Mouse (Mus musculus) kidney, adult 11 months (tissue): ENCODE results near the gene Mtif2.
"Not testable (repeated sequence)": the region's sequence is repeated elsewhere in the genome, so short reads cannot be mapped to it uniquely, and the experiment has no call there.

Experiments used
- DNase-seq: peaks from one replicate; pipeline ENCODE4 v3.0.0; 2022

Mtif2 gene

GRCm38 (mm10) chr11:29525988-29526794, at the start of gene Mtif2:
Mtif2 (plus strand) TSS chr11:29526408.
- DNase-seq = peak; percentile 79

- no peak for DNase-seq
Measured at GRCm38 (mm10) chr11:29493135-29493534, 33.1 kb upstream of the Mtif2 start.

DNA sequence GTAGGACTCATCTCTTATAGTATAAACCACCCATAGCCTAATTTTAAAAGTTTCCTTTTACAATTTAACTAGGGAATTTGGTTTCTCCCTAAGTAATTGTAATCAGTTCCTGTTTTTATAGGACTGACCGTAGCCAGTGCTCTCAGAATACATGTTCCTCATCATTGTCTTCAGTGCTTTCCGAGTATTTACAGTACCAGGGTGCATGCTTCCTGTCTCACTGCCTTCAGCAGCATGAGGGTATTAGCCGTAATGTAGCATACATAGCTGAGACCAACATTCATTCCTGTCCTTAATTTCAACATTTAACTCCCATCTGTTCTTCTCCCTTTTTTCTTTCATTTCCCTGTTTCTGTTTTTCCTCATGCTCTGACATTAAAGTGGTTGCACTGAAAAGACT, 29.2 kb upstream of the Mtif2 start:
- no peak for DNase-seq

DNA sequence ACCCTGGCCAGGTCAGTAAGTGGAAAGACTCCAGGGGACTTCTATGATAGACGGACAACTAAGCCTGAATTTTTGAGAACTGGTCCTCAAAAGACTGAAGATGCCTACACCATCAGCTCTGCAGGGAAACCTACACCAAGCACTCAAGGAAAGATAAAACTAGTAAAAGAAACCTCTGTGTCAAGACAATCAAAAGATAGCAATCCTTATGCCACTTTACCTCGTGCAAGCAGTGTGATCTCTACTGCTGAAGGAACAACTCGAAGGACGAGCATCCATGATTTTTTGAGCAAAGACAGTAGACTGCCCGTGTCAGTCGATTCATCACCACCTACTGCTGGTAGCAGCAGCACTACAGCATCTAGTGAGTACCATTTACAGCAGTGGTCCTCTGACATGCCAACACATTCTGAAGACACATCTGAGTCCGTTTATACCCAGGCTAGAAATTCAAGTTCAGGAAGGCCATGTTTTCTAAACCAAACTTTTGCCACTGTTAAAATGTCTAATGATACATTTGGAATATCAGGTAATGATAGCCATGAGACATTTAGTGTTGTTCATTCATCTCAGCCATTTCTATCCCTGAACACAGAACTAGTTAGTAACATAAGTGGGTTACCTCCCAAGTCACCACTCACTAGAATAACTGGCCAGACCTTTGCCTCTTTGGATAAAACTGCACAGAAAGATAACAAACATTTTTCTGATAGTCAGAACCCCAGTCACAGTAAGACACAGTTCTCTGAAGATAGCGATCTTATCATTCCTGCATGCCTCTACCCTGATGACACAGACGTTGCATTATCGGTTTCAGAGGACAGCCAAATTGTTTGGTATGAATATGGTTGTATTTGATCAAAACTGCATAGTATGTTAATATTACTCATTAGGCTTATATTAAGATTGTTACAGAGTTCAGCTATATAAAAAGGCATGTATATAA, 22.0 kb upstream of the Mtif2 start:
- no peak for DNase-seq

GRCm38 (mm10) chr11:29504899-29505625, 21.1 kb upstream of the Mtif2 start:
- no peak for DNase-seq

GRCm38 (mm10) chr11:29509421-29509820, 16.8 kb upstream of the Mtif2 start:
- DNase-seq = no peak

DNA sequence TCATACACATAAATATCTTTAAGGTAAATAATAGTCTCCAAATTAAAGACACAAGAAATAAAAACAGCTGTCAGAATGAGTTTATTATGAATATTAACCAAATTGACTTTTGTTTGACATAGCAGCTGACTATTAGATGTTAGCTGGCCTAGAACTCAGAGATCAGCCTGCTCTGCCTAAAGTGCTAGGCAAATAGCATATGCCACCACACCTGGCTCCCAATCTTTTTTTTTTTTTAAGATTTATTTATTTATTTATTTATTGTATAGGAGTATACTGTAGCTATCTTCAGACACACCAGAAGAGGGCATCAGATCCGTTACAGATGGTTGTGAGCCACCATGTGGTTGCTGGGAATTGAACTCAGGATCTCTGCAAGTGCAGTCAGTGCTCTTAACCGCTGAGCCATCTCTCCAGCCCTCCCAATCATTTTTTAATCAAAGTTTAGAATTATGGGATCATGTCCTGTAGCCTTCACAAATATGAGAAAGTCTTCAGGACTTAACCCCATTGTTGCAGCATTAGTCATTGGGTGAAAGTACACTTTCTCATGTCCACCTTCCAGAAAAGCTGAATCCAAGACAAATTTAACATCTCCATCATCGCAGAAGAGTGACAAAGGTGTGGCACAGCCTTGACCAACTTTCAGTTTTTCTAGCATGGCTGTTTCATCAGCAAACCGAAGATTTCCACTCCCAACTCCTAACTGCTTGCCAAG, 13.2 kb upstream of the Mtif2 start:
- DNase-seq = no peak

DNA sequence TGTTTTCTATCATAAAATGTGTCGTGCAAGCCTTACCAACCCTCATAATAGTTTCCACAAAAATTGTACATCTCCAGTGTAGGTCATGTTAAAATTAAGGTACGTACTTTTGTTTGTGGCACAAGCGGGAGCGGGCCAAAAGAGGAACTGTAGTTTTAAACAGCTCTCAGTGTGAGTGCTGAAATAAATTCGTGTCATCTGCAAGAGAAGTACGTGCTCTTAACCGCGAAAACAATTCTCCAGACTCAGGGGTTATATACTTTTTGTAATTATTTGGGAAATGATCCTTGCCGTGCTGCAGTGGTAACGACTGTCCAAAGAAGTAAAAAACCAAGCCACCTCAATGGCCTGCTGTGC, 11.9 kb upstream of the Mtif2 start:
- no peak for DNase-seq

- DNase-seq = peak; percentile 92
Measured at GRCm38 (mm10) chr11:29514682-29515412, 11.4 kb upstream of the Mtif2 start, which contains the start of gene Prorsd1. Prorsd1 (minus strand) TSS chr11:29515033.

DNA sequence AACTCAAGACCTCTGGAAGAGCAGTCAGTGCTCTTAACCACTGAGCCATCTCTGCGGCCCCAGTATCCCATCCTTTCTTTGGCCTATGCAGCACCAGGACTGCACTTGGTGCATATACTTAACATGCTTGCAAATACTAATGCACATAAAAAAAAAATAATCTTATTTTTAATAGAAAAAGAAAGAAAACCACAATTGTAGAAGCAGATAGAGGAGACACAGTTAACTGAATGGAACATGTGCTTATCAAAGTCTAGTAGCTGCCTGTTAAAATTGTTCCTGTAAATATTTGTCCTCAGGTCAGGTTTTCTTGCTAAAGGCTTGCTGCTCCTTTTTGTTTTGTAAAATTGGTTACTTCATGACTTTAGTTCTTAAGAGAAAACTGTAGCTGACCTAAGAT, 12.0 kb downstream of the Mtif2 start:
- DNase-seq = no peak

GRCm38 (mm10) chr11:29544225-29544945, 18.2 kb downstream of the Mtif2 start:
- no peak for DNase-seq

DNA sequence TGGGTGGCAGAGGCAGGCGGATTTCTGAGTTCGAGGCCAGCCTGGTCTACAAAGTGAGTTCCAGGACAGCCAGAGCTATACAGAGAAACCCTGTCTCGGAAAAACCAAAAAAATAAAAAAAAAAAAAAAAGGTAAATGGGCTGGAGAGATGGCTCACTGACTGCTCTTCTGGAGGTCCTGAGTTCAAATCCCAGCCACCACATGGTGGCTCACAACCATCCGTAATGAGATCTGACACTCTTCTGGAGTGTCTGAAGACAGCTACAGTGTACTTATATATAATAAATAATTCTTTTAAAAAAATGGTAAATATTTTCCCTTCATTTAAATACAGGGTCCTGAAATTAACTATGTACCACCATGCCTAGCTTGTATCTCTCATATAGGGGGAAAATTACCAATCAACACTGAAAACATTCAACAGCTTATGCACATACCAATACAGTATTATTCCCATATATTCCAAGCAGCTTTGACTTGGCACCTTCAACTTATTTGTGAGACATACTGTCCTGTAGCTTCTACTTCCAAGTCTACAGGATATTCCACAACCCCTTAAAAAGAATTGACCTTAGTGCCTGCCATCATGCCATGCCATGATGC, 19.0 kb downstream of the Mtif2 start:
- not testable (repeated sequence) for DNase-seq

- not testable (repeated sequence) for DNase-seq
Measured at GRCm38 (mm10) chr11:29546297-29546696, 20.1 kb downstream of the Mtif2 start.

- DNase-seq = no peak
Measured at GRCm38 (mm10) chr11:29546762-29547161, 20.6 kb downstream of the Mtif2 start.

DNA sequence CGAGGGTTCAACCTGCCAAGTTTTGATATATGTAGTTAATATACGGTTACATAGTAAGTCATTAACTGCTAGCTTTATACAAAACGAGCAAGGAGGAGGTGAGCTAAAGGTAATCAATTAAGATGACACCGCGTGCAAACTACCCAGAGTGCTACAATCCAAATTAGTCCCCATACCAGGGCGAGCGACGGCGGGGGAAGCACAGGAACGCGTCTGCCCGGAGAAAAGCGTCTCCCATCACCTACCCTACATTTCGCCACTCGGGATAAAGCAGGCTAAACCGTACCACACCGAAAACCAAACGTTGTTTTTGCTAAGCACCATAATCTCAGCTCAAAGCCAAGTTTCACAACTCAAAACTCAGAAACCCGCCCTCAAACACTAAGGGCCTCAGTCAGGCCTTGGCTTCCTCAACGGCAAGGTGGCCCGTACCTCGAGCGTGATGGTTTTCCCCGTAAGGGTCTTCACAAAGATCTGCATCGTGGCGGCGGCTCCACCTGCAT, 21.1 kb downstream of the Mtif2 start:
- DNase-seq = no peak

- DNase-seq = peak; percentile 91
Measured at GRCm38 (mm10) chr11:29547752-29548503, 21.7 kb downstream of the Mtif2 start, which contains the start of the genes Clhc1 and Rps27a. Clhc1 (plus strand) TSS chr11:29547950. Rps27a (minus strand) TSS chr11:29548109.

DNA sequence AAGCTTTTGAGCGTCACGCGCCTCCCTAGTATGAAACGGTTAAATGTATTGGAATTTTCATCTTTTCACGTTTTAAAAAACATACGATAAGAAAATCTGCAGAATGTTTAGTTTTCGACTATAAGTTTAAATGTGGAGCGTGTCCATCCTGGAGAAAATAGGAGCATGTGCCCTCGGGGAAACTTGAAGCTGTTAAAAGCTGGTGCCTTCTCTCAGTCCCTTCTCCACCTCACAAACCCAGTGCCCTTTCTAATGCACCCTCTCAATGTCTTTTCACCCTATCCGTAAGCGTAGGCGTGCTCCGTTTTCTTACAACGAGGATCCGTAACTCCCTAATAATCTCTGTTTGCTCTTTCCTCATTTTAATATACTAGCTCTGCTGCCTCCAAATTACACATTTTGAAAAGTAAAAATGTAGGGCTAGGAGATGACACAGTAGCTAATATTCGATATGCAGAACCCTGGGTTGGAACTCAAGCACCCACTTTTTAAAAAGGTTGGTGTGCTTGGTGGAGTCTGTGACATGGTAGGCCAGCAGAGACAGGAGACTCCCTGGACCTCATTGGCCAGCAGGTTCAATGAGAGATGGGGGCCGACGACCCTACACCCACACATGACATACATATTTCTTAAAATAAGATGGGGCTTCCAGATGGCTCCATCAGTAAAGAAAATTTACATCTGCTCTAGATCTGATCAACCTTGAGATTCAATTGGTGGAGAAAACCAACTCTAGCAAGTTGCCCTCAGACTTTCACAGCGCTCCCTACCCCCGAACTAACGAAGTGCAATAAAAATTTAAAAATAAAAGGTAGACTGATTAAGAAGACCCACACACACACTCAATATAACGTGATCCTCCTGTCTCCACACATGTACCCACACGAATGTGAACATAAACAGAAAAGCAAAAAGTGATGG, 22.6 kb downstream of the Mtif2 start:
- no peak for DNase-seq

DNA sequence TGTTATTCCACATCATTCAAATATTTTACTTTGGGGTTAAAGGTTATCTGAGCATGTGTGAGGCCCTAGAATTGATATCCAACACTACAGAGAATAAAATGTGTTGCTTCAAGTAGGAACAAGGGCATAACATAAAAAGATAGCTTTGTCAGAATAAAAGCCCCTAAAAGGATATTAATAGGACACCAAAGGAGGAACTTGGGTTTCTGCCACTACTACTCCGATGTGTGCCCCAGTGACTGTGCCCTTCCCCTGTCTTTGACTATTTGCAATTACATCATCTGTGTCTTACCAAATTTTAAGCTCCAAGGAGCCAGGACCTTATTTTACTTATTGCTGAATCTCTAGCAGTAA, 23.2 kb downstream of the Mtif2 start:
- no peak for DNase-seq
